Mouse (Mus musculus): Measurements from ENCODE around the gene Ifitm7. TPM values are rescaled to one million over a fixed set of nuclear protein-coding genes. Genes with fewer than 3 reads are reported as not detected.

The Ifitm7 gene
- total RNA-seq, 1 experiment = 11.4 TPM

- no peak overlapping the region for H3K27ac ChIP-seq (ENCODE audit: insufficient read depth, low read depth, low read length, poor library complexity, severe bottlenecking)
- no peak overlapping the region for H3K9ac ChIP-seq (ENCODE audit: insufficient read depth, low read depth, low read length, poor library complexity, severe bottlenecking)
- no peak for DNase-seq (ENCODE audit: low read depth, low spot score)
- in situ Hi-C loops (cut with MboI; ENCODE audit: low sequenced_read_pairs in 2 of 2, unreplicated experiment in 2 of 2) = no loop called here
- no peaks in the 10 kb centered on the region for H3K36me3 ChIP-seq (ENCODE audit: control insufficient read depth, insufficient read depth, low read length, poor library complexity, severe bottlenecking)
- peaks cover 3 to 9% of the 10 kb centered on the region in 2 experiments; a peak in 3 of 4 replicates for H3K4me1 ChIP-seq (ENCODE audit: control insufficient read depth in 2 of 2, insufficient read depth in 2 of 2, low read length in 2 of 2, poor library complexity in 1 of 2)
- H3K9me3 ChIP-seq (ENCODE audit: control insufficient read depth, insufficient read depth, low read depth, low read length) = no peaks in the 10 kb centered on the region
- TF ChIP-seq HCFC1 (IDR thresholded peaks at IDR 0.05; ENCODE audit: borderline replicate concordance, insufficient read depth, low read length) = no peak
- TF ChIP-seq CHD2 (IDR thresholded peaks at IDR 0.05; ENCODE audit: low read depth, low read length) = no peak
- TF ChIP-seq ZNF384 (IDR thresholded peaks at IDR 0.05; ENCODE audit: low read depth, low read length) = no peak
- TF ChIP-seq ZC3H11A (IDR thresholded peaks at IDR 0.05; ENCODE audit: borderline replicate concordance, low read depth, low read length) = no peak
- no peak for TF ChIP-seq MAFK (IDR thresholded peaks at IDR 0.05; ENCODE audit: insufficient read depth, low read depth, low read length)
- H3K4me3 ChIP-seq (ENCODE audit: insufficient read depth in 1 of 2, low read depth in 1 of 2, low read length in 2 of 2, poor library complexity in 1 of 2, severe bottlenecking in 1 of 2) = no peak overlapping the region
These were observed 42.4 kb upstream of the Ifitm7 start for GRCm38 (mm10) chr16:14029072-14029471.

GRCm38 (mm10) chr16:14025091-14025990 is 38.7 kb upstream of the Ifitm7 start:
- Histone ChIP-seq H3K4me3 (ENCODE audit: insufficient read depth in 1 of 2, low read depth in 1 of 2, low read length in 2 of 2, poor library complexity in 1 of 2, severe bottlenecking in 1 of 2) (no peak overlapping the region), H3K9me3 (ENCODE audit: control insufficient read depth, insufficient read depth, low read depth, low read length) (no peaks in the 10 kb centered on the region), H3K9ac (ENCODE audit: insufficient read depth, low read depth, low read length, poor library complexity, severe bottlenecking) (no peak overlapping the region), H3K27ac (ENCODE audit: insufficient read depth, low read depth, low read length, poor library complexity, severe bottlenecking) (peak overlapping the region; percentile 11; the same call in 1 of the 2 replicates), H3K36me3 (ENCODE audit: control insufficient read depth, insufficient read depth, low read length, poor library complexity, severe bottlenecking) (no peaks in the 10 kb centered on the region), H3K4me1 (ENCODE audit: control insufficient read depth in 2 of 2, insufficient read depth in 2 of 2, low read length in 2 of 2, poor library complexity in 1 of 2) (peaks cover 11 to 17% of the 10 kb centered on the region in 2 experiments)
- TF ChIP-seq CHD2 (IDR thresholded peaks at IDR 0.05; ENCODE audit: low read depth, low read length) = no peak
- 0 out of 2 replicates have a peak, but pooled peaks have one; percentile 27 for TF ChIP-seq MAFK (IDR thresholded peaks at IDR 0.05; ENCODE audit: insufficient read depth, low read depth, low read length)
- DNase-seq (ENCODE audit: low read depth, low spot score) = no peak
- in situ Hi-C loops (cut with MboI; ENCODE audit: low sequenced_read_pairs in 2 of 2, unreplicated experiment in 2 of 2) = no loop called here

- in situ Hi-C loops (cut with MboI; ENCODE audit: low sequenced_read_pairs in 2 of 2, unreplicated experiment in 2 of 2) = no loop called here
- TF ChIP-seq CHD2 (IDR thresholded peaks at IDR 0.05; ENCODE audit: low read depth, low read length) (no peak), HCFC1 (IDR thresholded peaks at IDR 0.05; ENCODE audit: borderline replicate concordance, insufficient read depth, low read length) (no peak), ZC3H11A (IDR thresholded peaks at IDR 0.05; ENCODE audit: borderline replicate concordance, low read depth, low read length) (no peak), MAFK (IDR thresholded peaks at IDR 0.05; ENCODE audit: insufficient read depth, low read depth, low read length) (no peak), ZNF384 (IDR thresholded peaks at IDR 0.05; ENCODE audit: low read depth, low read length) (no peak)
These were observed 34.6 kb upstream of the Ifitm7 start for GRCm38 (mm10) chr16:14021166-14021822.

GRCm38 (mm10) chr16:14017306-14017705 is 30.6 kb upstream of the Ifitm7 start:
- H3K9ac ChIP-seq (ENCODE audit: insufficient read depth, low read depth, low read length, poor library complexity, severe bottlenecking) = no peak overlapping the region
- TF ChIP-seq MAFK (IDR thresholded peaks at IDR 0.05; ENCODE audit: insufficient read depth, low read depth, low read length) (no peak), HCFC1 (IDR thresholded peaks at IDR 0.05; ENCODE audit: borderline replicate concordance, insufficient read depth, low read length) (no peak), ZNF384 (IDR thresholded peaks at IDR 0.05; ENCODE audit: low read depth, low read length) (no peak), CHD2 (IDR thresholded peaks at IDR 0.05; ENCODE audit: low read depth, low read length) (no peak), ZC3H11A (IDR thresholded peaks at IDR 0.05; ENCODE audit: borderline replicate concordance, low read depth, low read length) (no peak)

More at GRCm38 (mm10) chr16:14021166-14021822, 34.6 kb upstream of the Ifitm7 start:
- no peaks in the 10 kb centered on the region for H3K36me3 ChIP-seq (ENCODE audit: control insufficient read depth, insufficient read depth, low read length, poor library complexity, severe bottlenecking)
- H3K27ac ChIP-seq (ENCODE audit: insufficient read depth, low read depth, low read length, poor library complexity, severe bottlenecking) = peak overlapping the region; percentile 91; the same call in 1 of the 2 replicates
- no peaks in the 10 kb centered on the region for H3K9me3 ChIP-seq (ENCODE audit: control insufficient read depth, insufficient read depth, low read depth, low read length)
- peak overlapping the region; percentile 38; the same call in 1 of the 2 replicates for H3K9ac ChIP-seq (ENCODE audit: insufficient read depth, low read depth, low read length, poor library complexity, severe bottlenecking)
- H3K4me3 ChIP-seq (ENCODE audit: insufficient read depth in 1 of 2, low read depth in 1 of 2, low read length in 2 of 2, poor library complexity in 1 of 2, severe bottlenecking in 1 of 2) = no peak overlapping the region; a peak in 1 of 4 replicates
- peak; percentile 47 for DNase-seq (ENCODE audit: low read depth, low spot score)
- peaks cover 17 to 20% of the 10 kb centered on the region in 2 experiments for H3K4me1 ChIP-seq (ENCODE audit: control insufficient read depth in 2 of 2, insufficient read depth in 2 of 2, low read length in 2 of 2, poor library complexity in 1 of 2)

More at GRCm38 (mm10) chr16:14017306-14017705, 30.6 kb upstream of the Ifitm7 start:
- Histone ChIP-seq H3K4me1 (ENCODE audit: control insufficient read depth in 2 of 2, insufficient read depth in 2 of 2, low read length in 2 of 2, poor library complexity in 1 of 2) (peaks cover 16 to 18% of the 10 kb centered on the region in 2 experiments), H3K36me3 (ENCODE audit: control insufficient read depth, insufficient read depth, low read length, poor library complexity, severe bottlenecking) (no peaks in the 10 kb centered on the region), H3K4me3 (ENCODE audit: insufficient read depth in 1 of 2, low read depth in 1 of 2, low read length in 2 of 2, poor library complexity in 1 of 2, severe bottlenecking in 1 of 2) (no peak overlapping the region), H3K9me3 (ENCODE audit: control insufficient read depth, insufficient read depth, low read depth, low read length) (no peaks in the 10 kb centered on the region), H3K27ac (ENCODE audit: insufficient read depth, low read depth, low read length, poor library complexity, severe bottlenecking) (no peak overlapping the region)
- in situ Hi-C loops (cut with MboI; ENCODE audit: low sequenced_read_pairs in 2 of 2, unreplicated experiment in 2 of 2) = no loop called here
- DNase-seq (ENCODE audit: low read depth, low spot score) = no peak

Data from ES-E14 (cell line).